In genomic region chr12:86968468-86969219, GRCm38 (mm10) we compare ENCODE assay signal across 10 mouse cellular contexts. TPM values are rescaled to one million over a fixed set of nuclear protein-coding genes. Genes with fewer than 3 reads are reported as not detected.
DNase-seq lines count a peak whose midpoint lies in the region; ATAC-seq lines count a peak whose summit lies in the region.
"Had no signal": no experiment of that assay in that cellular context is flagged by ENCODE, and none has a peak within 500 bp of the region (broad histone marks: within the 10 kb centered on the region; RNA-seq: fewer than 3 reads in every experiment).

No protein-coding gene starts in this region.

- WGBS in liver, embryonic 12.5 days (ENCODE audit: insufficient replicate concordance), result 26% methylated on average over 13 of the region's 13 CpGs

- H3K36me3 ChIP-seq in liver, embryonic 12.5 days, result peaks cover 15% of the 10 kb centered on the region

- peak overlapping the region; percentile 4; the same call in 1 of the 2 replicates for H3K4me3 ChIP-seq in liver, embryonic 12.5 days
- H3K4me3 ChIP-seq: lung, embryonic 15.5 days had no signal

- H3K9ac ChIP-seq in liver, embryonic 12.5 days, result peak overlapping the region; percentile 44
- H3K9ac ChIP-seq: lung, embryonic 15.5 days had no signal

- no peaks in the 10 kb centered on the region for H3K9me3 ChIP-seq in liver, embryonic 12.5 days (replicated peaks)
- H3K9me3 ChIP-seq: lung, embryonic 15.5 days had no signal

- H3K4me1 ChIP-seq in liver, embryonic 12.5 days, result peaks cover 33% of the 10 kb centered on the region

- peak; percentile 13 for DNase-seq in cerebellum, adult 9-10 months
- DNase-seq in cerebellum, adult 11 months, result no peak
- peak; percentile 76 to 77 for DNase-seq in right cerebral cortex, adult 2 months (ENCODE audit: low spot score in 2 of 2)
- DNase-seq in right cerebral cortex, postnatal 14 days, result no peak
- peak; percentile 97 for DNase-seq in telencephalon, adult 2 months (ENCODE audit: low read depth, low spot score)
- DNase-seq in gastrocnemius, adult 8-10 months (ENCODE audit: low spot score in 2 of 2), result no peak
- no peak for DNase-seq in kidney, postnatal 4 days

- ATAC-seq in liver, embryonic 12.5 days, result peak; percentile 84

- H3K27me3 ChIP-seq in liver, embryonic 12.5 days (replicated peaks), result no peaks in the 10 kb centered on the region
- H3K27me3 ChIP-seq: lung, embryonic 15.5 days had no signal

- peak overlapping the region; percentile 74 for H3K27ac ChIP-seq in liver, embryonic 12.5 days
- H3K27ac ChIP-seq: lung, embryonic 15.5 days had no signal

- H3K4me2 ChIP-seq in liver, embryonic 12.5 days, result peak overlapping the region; percentile 55
- H3K4me2 ChIP-seq: lung, embryonic 15.5 days had no signal

RNA-seq across cellular contexts. Expression of gene Zdhhc22, which starts 21.6 kb away (rescaled TPM):
- polyA plus RNA-seq in liver, embryonic 12.5 days (2016; fragmentation: Nextera tagmentation; extraction: Ambion mirVana), result not detected in 2 replicates
- total RNA-seq in gastrocnemius, adult 8-10 months (2022), result not detected
- total RNA-seq: hematopoietic stem cell, adult 5-6 weeks had no signal

RNA-seq across cellular contexts. Expression of gene Cipc, which starts 21.8 kb away (rescaled TPM):
- 18.0 and 19.2 TPM in 2 replicates for polyA plus RNA-seq in liver, embryonic 12.5 days (2016; fragmentation: Nextera tagmentation; extraction: Ambion mirVana)
- 10 to 100 TPM; 34.5 to 38.7 (median 37.1) TPM for total RNA-seq in gastrocnemius, adult 8-10 months (2022)

RNA-seq across cellular contexts. Expression of gene Tmem63c, which starts 52.5 kb away (rescaled TPM):
- not detected in 2 replicates for polyA plus RNA-seq in liver, embryonic 12.5 days (2016; fragmentation: Nextera tagmentation; extraction: Ambion mirVana)
- total RNA-seq in gastrocnemius, adult 8-10 months (2022), result under 1 TPM in 1 of 4 experiments, not detected in 3; 0.10 TPM
- total RNA-seq: hematopoietic stem cell, adult 5-6 weeks had no signal

Comparison
In these comparisons a context has a peak if more than half of its experiments do, and no peak if none do; other contexts are left out.
1. DNase-seq: peak in cerebellum, adult 9-10 months (single experiment), right cerebral cortex, adult 2 months (2 of 2) and telencephalon, adult 2 months (single experiment); none in cerebellum, adult 11 months (single experiment), right cerebral cortex, postnatal 14 days (single experiment), gastrocnemius, adult 8-10 months (0 of 2) and kidney, postnatal 4 days (0 of 2).